Mouse (Mus musculus) adrenal gland, postnatal 0 days (tissue): ENCODE data around the gene Olfr1432. TPM values are rescaled to one million over a fixed set of nuclear protein-coding genes. Genes with fewer than 3 reads are reported as not detected.

ENCODE experiments used
- polyA plus RNA-seq: library from polyadenylated mRNA; unstranded; fragments of >200 nt; fragmentation: Nextera tagmentation; extraction: Ambion mirVana; gene quantifications from 2 replicates; pipeline ENCODE4 v1.2.1, GENCODE M21; 2015

Gene Olfr1432
- polyA plus RNA-seq: not detected in 2 replicates

GRCm38 (mm10) chr19:12232496-12232895 lies at the start of gene Olfr1432:
Olfr1432 (minus strand) TSS chr19:12232596.

GRCm38 (mm10) chr19:12279554-12279953 lies 47.2 kb upstream of the Olfr1432 start, which contains the start of gene Olfr1434:
Olfr1434 (plus strand) TSS chr19:12279854.

DNA sequence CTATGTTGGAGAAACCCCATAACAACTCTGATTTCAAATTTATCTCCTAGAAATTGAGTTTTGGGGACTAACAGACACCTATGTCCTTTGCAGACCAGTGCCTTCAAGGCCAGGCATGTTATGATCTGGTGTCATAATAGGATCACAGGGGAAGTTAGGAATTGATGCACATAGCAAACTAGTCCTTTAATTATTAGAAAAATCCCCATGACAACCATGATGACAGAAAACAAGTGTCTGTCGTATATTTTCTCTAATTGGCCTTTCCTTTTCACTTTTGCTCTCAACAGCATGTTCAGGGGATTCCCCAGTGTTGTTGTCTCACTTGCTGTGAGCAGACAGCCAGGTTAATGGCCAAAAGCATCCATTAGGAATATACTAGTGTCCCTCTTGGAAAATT lies 28.3 kb upstream of the Olfr1432 start, which contains the start of gene Olfr235:
TSS of gene Olfr235 (plus strand) at position 301 of the 400 bp plus-strand sequence.

DNA sequence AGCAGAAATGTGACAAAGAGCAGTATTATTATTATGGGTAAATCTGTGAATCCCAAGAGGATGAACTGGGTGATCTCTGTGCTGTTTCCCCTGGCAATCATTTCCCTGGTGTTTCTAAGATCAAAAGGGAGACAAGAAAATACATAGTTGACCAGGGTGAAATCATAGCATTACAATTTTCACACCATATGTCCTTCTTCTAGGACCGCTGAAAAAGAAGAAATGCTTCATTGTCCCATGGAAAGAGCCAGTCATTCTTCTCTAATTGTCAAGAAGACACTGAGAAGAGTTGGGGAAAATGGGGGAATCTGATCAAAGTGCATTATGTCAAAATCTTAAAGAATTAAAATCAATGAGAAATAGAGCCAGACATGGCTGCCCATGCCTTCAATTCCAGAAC lies 9.2 kb upstream of the Olfr1432 start, which contains the start of gene Olfr262:
TSS of gene Olfr262 (minus strand) at position 101 of the 400 bp plus-strand sequence.

DNA sequence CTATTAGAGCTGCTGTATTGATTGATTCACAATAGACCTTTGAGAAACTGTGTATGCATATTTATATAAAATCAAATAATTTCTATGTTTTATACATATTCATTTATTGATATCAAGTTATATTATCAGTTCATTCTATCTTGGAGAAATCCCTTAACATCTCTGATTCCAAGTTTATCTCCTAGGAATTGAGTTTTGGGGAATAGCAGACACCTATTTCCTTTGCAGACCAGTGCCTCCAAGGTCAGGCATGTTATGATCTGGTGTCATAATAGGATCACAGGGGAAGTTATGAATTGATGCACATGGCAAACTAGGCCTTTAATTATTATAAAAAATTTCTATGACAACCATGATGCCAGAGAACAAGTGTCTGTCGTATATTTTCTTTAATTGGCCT lies 32.1 kb downstream of the Olfr1432 start, which contains the start of gene Olfr1431:
TSS of gene Olfr1431 (plus strand) at position 301 of the 400 bp plus-strand sequence.

Other genes starting within 250 kb of the Olfr1432 start
- gene Olfr1423, start 191.3 kb downstream of the Olfr1432 start, polyA plus RNA-seq: 0.02 TPM in 1 of 2 replicates, not detected in the other
- not detected in 2 replicates for gene Olfr1424, start 169.9 kb downstream of the Olfr1432 start, polyA plus RNA-seq
- not detected in 2 replicates for gene Olfr1425, start 154.9 kb downstream of the Olfr1432 start, polyA plus RNA-seq
- not detected in 2 replicates for gene Olfr1426, start 140.6 kb downstream of the Olfr1432 start, polyA plus RNA-seq
- gene Olfr1427, start 129.3 kb downstream of the Olfr1432 start, polyA plus RNA-seq: not detected in 2 replicates
- not detected in 2 replicates for gene Olfr1428, start 116.7 kb downstream of the Olfr1432 start, polyA plus RNA-seq
- not detected in 2 replicates for gene Olfr76, start 109.4 kb downstream of the Olfr1432 start, polyA plus RNA-seq
- gene Olfr1555-ps1, start 62.5 kb downstream of the Olfr1432 start, polyA plus RNA-seq: not detected in 2 replicates
- not detected in 2 replicates for gene Olfr1431, start 32.0 kb downstream of the Olfr1432 start, polyA plus RNA-seq
- not detected in 2 replicates for gene Olfr262, start 9.1 kb upstream of the Olfr1432 start, polyA plus RNA-seq
- not detected in 2 replicates for gene Olfr235, start 28.4 kb upstream of the Olfr1432 start, polyA plus RNA-seq
- gene Olfr1434, start 47.3 kb upstream of the Olfr1432 start, polyA plus RNA-seq: not detected in 2 replicates
- gene Olfr1436, start 66.5 kb upstream of the Olfr1432 start, polyA plus RNA-seq: not detected in 2 replicates
- not detected in 2 replicates for gene Olfr1437, start 92.5 kb upstream of the Olfr1432 start, polyA plus RNA-seq
- not detected in 2 replicates for gene Olfr1438-ps1, start 103.3 kb upstream of the Olfr1432 start, polyA plus RNA-seq
- gene Olfr1440, start 154.7 kb upstream of the Olfr1432 start, polyA plus RNA-seq: not detected in 2 replicates
- gene Olfr1441, start 184.8 kb upstream of the Olfr1432 start, polyA plus RNA-seq: not detected in 2 replicates
- not detected in 2 replicates for gene Pfpl, start 195.3 kb upstream of the Olfr1432 start, polyA plus RNA-seq
- 2.1 and 2.6 TPM in 2 replicates for gene Mpeg1, start 228.2 kb upstream of the Olfr1432 start, polyA plus RNA-seq